In genomic region chr10:45339106-45339505, GRCm38 (mm10) we compare ENCODE assay signal across 24 mouse cellular contexts. TPM values are rescaled to one million over a fixed set of nuclear protein-coding genes. Genes with fewer than 3 reads are reported as not detected.
"Had no signal": no experiment of that assay in that cellular context is flagged by ENCODE, and none has a peak within 500 bp of the region (broad histone marks: within the 10 kb centered on the region; RNA-seq: fewer than 3 reads in every experiment).

No protein-coding gene starts in this region.

- H3K4me2 ChIP-seq: limb, embryonic 13.5 days; liver, embryonic 12.5 days; liver, embryonic 15.5 days; lung, embryonic 15.5 days; midbrain, embryonic 13.5 days; neural tube, embryonic 13.5 days; stomach, embryonic 15.5 days had no signal

- H3K9me3 ChIP-seq: limb, embryonic 10.5 days; limb, embryonic 13.5 days; liver, embryonic 12.5 days; liver, embryonic 15.5 days; lung, embryonic 15.5 days; midbrain, embryonic 10.5 days; midbrain, embryonic 13.5 days; neural tube, embryonic 13.5 days; stomach, embryonic 15.5 days had no signal

- H3K4me1 ChIP-seq: liver, embryonic 12.5 days; liver, embryonic 15.5 days; neural tube, embryonic 13.5 days; stomach, embryonic 15.5 days had no signal

- DNase-seq: kidney, postnatal 14 days; kidney, postnatal 4 days; liver; lung, adult 18-20 months; lung, postnatal 10 days; lung, postnatal 36 days; retina, postnatal 1 day; right cerebral cortex, postnatal 25 days; spleen, adult 18-20 months; thymus, postnatal 25 days had no signal

- H3K9ac ChIP-seq: limb, embryonic 13.5 days; liver, embryonic 12.5 days; liver, embryonic 15.5 days; lung, embryonic 15.5 days; midbrain, embryonic 13.5 days; neural tube, embryonic 13.5 days; stomach, embryonic 15.5 days had no signal

- H3K4me3 ChIP-seq: limb, embryonic 10.5 days; limb, embryonic 13.5 days; liver, embryonic 12.5 days; liver, embryonic 15.5 days; lung, embryonic 15.5 days; megakaryocyte, embryonic 14.5 days; midbrain, embryonic 10.5 days; midbrain, embryonic 13.5 days; myocyte; neural tube, embryonic 13.5 days; stomach, embryonic 15.5 days had no signal

- ATAC-seq: liver, embryonic 12.5 days; midbrain, embryonic 13.5 days; midbrain, embryonic 16.5 days had no signal

- H3K36me3 ChIP-seq: liver, embryonic 12.5 days; liver, embryonic 15.5 days; lung, embryonic 15.5 days; midbrain, embryonic 13.5 days; neural tube, embryonic 13.5 days; stomach, embryonic 15.5 days had no signal

- H3K27ac ChIP-seq: limb, embryonic 10.5 days; limb, embryonic 13.5 days; liver, embryonic 12.5 days; liver, embryonic 15.5 days; lung, embryonic 15.5 days; midbrain, embryonic 10.5 days; midbrain, embryonic 13.5 days; neural tube, embryonic 13.5 days; stomach, embryonic 15.5 days had no signal

RNA-seq across cellular contexts. Expression of gene Bves, which starts 3.5 kb away (rescaled TPM):
- total RNA-seq: monocyte, adult 5-6 weeks; neutrophil, adult 5-6 weeks had no signal
